Mouse (Mus musculus) macrophage (primary cell): Measurements from ENCODE around the gene Bdkrb2. TPM values are rescaled to one million over a fixed set of nuclear protein-coding genes. Genes with fewer than 3 reads are reported as not detected.

Source experiments
- H3K27ac ChIP-seq: fragments of 350-480 bp; formaldehyde crosslinking; 2 replicates; pipeline ENCODE4 v1.9.0; 2021
- H3K36me3 ChIP-seq: fragments of 350-480 bp; formaldehyde crosslinking; 2 replicates; pipeline ENCODE4 v1.9.0; 2021; ENCODE audit errors: inconsistent target
- H3K4me3 ChIP-seq: fragments of 350-480 bp; formaldehyde crosslinking; 2 replicates; pipeline ENCODE4 v1.9.0; 2021; ENCODE audit errors: inconsistent target
- H3K79me2 ChIP-seq: fragments of 350-480 bp; formaldehyde crosslinking; 2 replicates; pipeline ENCODE4 v1.9.0; 2021; ENCODE audit errors: inconsistent target
- WGBS: methylation state at CpG from one replicate; pipeline ENCODE4 v1.1.7; 2026; ENCODE audit warnings: inconsistent platforms; ENCODE audit not compliant: missing documents; 5-methylcytosine and 5-hydroxymethylcytosine counted together
- polyA plus RNA-seq: library from polyadenylated mRNA; stranded (reverse); fragments of 250-400 nt; gene quantifications from 3 replicates; pipeline ENCODE4 v1.2.4, GENCODE M21; 2018; ENCODE audit warnings: inconsistent platforms
- total RNA-seq, 78 experiments: library from RNA; depleted of rRNA; stranded (reverse); fragments of 250-400 nt; gene quantifications; 1 replicate in 9 of 78; 2 replicates in 24 of 78; 3 replicates in 43 of 78; 4 replicates in 2 of 78; pipeline ENCODE4 v1.2.4; 2018; ENCODE audit warnings: inconsistent platforms in 56 of 78

Gene Bdkrb2
- not detected for total RNA-seq (2018; cell fraction: chromatin; rRNA removed)
- not detected for total RNA-seq (2018; cell fraction: cytosol; rRNA removed)
- total RNA-seq (2018; cell fraction: nucleus; rRNA removed): not detected
- polyA plus RNA-seq: not detected in 3 replicates

DNA sequence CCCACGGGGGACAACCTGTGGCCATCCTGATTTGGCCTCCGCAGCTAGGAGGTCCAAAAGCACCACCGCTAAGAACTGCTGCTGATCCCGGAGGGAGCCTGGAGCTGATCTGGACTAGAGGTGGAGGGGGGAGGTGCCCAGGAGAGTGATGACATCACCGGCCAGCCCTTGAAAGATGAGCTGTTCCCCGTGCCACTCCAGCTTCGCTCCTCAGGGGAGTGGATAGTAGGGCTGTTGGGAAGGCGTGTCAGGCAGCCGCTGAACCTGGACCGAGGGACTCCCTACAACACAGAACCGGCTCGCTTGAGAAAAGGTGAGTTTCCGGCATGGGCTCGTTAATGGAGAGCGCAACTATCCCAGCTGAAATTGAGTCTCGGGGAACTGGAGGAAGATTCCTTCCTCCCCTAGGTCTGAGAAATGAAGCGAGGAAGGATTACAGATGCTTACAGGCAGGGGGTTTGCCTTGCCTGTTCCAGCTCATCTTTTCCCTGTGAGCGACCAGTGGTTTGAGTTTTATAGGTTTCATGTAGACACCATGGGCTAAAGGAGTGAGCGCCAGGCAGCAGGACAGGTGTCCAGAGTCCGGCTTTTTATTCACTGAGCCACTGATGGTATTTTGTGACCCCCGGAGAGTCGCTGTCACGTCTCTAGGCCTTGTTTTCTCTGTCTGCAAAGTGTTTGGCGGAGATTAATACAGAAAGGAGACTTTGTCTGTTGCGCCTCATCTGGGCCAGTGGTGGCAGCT, at the start of gene Bdkrb2:
Gene Bdkrb2, plus strand, starts transcription at position 291 of the 745 bp plus-strand sequence.
- H3K79me2 ChIP-seq: no peaks in the 10 kb centered on the region
- no peak within 1 kb of the TSS for H3K4me3 ChIP-seq
- H3K27ac ChIP-seq: no peak within 1 kb of the TSS
- WGBS: 14% methylated on average over 25 of the region's 25 CpGs
- H3K36me3 ChIP-seq: no peaks in the 10 kb centered on the region

DNA sequence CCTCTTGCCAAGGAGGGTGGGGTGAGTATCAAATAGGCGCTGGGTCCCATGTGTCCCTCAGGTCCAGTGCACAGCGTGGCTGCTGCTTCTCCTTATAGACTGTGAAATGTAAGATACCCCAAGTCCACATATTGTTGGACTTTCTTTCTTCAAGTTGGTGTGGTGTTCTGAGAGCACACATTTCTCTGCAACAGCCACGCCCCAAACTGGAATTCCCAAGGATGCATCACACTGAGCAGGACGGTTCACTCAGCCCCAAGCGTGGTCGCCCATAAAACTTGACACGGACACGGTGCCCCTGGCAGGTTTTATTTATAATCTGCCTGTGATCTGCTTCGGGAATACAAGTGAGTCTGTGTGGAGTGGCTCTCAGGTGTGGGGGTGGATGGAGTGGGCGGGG, 48.9 kb upstream of the Bdkrb2 start:
- Histone ChIP-seq H3K36me3 (no peaks in the 10 kb centered on the region), H3K27ac (no peak overlapping the region), H3K4me3 (no peak overlapping the region), H3K79me2 (no peaks in the 10 kb centered on the region)
- WGBS: 93% methylated on average over 10 of the region's 10 CpGs

DNA sequence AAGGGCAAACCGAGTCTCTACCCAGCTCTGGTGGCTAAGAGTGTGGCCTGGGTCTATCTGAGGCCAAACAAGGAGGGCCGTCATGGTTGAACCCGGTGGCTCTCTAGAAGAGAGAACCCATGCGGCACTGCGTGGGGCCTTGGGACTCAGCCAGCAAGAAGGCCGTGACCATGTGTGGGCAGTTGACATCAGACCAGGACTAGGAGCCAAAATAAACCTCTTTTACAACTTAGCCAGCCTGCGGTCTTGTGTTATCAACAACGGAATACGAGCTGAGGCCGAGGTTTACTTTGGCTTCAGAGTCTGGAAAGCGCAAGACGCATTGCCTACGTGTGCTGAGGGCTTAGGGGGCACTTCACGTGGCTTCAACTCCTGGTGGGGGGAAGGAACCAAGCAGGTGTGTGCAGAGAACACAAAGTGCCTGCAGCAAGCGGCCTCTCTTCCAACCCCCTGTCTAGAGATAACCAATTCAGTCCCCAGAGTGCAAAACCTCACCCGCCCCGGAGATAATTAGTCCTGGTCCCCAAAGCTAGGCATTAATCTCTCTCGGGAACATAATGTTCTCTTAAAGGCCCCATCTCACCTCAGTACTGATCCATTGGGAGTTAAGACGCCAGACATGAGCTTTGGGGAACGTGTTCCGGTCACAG, 45.9 kb upstream of the Bdkrb2 start:
- no peaks in the 10 kb centered on the region for H3K36me3 ChIP-seq
- H3K79me2 ChIP-seq: no peaks in the 10 kb centered on the region
- no peak overlapping the region for H3K4me3 ChIP-seq
- no peak overlapping the region for H3K27ac ChIP-seq
- WGBS: 90% methylated on average over 21 of the region's 21 CpGs

DNA sequence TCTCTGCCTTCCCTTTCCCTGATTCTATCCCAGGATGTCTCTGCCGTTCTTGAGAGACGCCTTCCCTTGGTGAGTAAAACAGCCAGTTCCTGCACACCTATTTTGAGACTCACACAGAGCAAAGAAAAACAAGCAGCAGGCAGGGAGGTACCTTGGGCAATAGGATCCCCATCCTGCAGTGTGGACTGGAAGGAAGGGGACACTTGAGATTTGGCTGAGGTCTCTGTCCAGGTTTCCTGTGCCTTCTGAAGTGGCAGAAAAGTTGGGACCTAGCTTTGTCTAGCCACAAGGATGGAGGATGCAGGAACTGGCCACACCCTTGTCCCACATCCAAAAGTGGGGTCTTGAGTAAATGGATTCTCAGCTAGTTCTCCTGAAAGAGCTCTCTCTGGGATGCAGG, 43.2 kb upstream of the Bdkrb2 start:
- H3K27ac ChIP-seq: no peak overlapping the region
- no peaks in the 10 kb centered on the region for H3K79me2 ChIP-seq
- no peak overlapping the region for H3K4me3 ChIP-seq
- H3K36me3 ChIP-seq: no peaks in the 10 kb centered on the region
- 68% methylated on average over 2 of the region's 2 CpGs for WGBS

DNA sequence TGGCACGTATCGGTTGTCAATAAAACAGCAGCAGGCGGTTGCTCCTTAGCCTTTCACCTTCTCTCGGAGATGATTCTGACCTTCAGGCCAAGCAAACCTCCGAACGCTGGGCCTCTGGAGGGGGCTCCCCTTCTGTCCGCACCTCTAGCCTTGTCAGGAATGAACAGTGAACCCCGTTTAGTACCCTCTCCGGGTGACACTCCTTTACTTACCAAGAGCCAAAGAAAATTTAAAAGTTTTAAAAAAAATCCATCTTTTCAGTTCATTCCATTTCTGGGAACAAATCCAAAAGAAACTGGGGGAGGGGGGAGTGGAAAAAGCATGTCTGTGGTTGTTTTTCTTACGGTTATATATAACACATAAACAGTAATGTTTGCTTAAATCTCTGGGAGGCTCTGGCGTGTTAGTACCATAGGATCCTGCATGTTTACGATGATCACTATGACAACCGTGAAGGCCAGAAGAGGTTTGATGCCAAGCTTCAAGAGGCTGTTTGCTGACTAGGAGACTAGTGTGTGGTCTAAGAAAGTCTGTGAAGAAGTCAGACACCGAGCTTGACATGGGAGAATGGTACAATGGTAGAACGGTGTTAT, 41.8 kb upstream of the Bdkrb2 start:
- Histone ChIP-seq H3K36me3 (no peaks in the 10 kb centered on the region), H3K27ac (no peak overlapping the region), H3K79me2 (no peaks in the 10 kb centered on the region), H3K4me3 (no peak overlapping the region)
- WGBS: 95% methylated on average over 14 of the region's 15 CpGs

DNA sequence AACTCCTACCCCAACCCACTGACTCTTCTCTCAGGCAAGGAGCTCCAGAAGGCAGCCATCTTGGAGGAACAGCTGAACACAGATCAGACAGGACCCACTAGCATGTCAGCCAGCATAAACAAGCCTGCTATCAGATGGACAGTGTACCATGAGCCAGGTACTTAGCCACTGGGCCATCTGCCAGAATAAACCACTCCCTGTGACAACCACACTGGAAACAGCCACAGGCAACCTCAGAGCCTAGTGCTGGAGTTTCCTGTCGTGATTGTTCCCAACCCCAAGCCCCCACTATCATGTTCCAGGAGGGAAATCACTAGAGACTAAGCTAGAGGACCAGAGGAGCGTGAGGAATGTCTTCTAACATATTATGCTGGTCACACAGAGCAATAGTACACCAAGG, 39.3 kb upstream of the Bdkrb2 start:
- Histone ChIP-seq H3K79me2 (no peaks in the 10 kb centered on the region), H3K4me3 (no peak overlapping the region), H3K27ac (no peak overlapping the region), H3K36me3 (no peaks in the 10 kb centered on the region)
- 47% methylated on average over 2 of the region's 2 CpGs for WGBS

DNA sequence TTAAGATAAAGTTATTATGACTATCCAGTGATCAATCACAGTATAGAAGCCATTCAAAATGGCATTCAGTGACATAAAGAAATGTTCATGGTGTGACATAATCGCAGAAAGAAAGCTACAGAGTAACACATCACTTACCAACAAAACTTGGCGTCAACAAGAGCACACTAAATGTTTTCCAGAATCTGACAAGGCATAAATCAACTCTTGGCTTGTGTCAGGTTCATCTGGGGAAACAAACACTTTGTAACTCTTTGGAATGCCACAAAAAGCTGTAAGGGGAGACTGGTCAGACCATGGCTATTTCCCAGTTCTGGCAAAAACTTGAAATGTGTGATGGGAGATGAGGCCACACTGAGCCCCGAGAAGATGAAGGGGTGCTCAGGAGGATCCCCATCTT, 36.8 kb upstream of the Bdkrb2 start:
- no peaks in the 10 kb centered on the region for H3K36me3 ChIP-seq
- H3K4me3 ChIP-seq: no peak overlapping the region
- WGBS: 81% methylated on average over 3 of the region's 3 CpGs
- H3K27ac ChIP-seq: no peak overlapping the region
- H3K79me2 ChIP-seq: no peaks in the 10 kb centered on the region

DNA sequence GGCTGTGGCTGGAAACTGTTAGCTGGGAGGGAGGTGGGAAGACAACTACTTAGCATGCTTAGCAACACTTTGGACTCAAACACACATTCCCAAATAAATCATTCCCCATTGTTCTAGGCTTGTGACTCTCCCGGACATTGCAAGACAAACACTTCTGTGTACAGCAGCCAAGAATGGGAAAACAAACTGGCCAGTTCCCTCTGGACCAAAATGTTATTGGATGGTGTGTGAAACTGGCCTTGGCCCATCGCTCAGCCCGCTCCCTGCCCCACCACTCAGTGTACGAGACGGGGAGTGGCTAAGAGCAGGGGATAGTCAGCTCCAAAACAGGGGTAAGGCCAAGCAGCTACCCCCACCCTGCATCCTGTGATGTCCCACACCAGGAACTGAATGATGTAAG, 36.2 kb upstream of the Bdkrb2 start:
- 77% methylated on average over 5 of the region's 5 CpGs for WGBS

DNA sequence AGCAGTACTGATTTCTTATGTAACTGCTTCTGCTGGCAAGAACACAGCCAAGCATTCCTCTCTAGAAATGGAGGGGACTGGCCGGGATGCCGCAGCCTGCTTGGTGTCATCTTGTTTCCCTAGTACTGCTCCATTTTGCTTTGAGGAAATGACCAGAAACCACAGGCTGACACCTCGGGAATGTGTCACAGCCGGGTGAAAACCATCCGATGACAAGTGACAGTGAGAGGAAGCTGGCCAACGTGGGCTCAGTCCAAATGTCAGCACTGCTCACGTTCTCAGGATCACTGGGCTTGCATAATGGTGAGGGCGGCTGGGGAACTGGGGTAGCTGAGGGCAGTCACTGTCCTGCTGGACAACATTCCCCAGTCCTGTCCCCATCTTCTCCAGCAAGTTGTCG, 33.5 kb upstream of the Bdkrb2 start:
- no peaks in the 10 kb centered on the region for H3K36me3 ChIP-seq
- H3K27ac ChIP-seq: no peak overlapping the region
- WGBS: 22% methylated on average over 9 of the region's 9 CpGs

More for the DNA sequence above, 36.2 kb upstream of the Bdkrb2 start:
- Histone ChIP-seq H3K79me2 (no peaks in the 10 kb centered on the region), H3K36me3 (no peaks in the 10 kb centered on the region), H3K4me3 (no peak overlapping the region), H3K27ac (no peak overlapping the region)

DNA sequence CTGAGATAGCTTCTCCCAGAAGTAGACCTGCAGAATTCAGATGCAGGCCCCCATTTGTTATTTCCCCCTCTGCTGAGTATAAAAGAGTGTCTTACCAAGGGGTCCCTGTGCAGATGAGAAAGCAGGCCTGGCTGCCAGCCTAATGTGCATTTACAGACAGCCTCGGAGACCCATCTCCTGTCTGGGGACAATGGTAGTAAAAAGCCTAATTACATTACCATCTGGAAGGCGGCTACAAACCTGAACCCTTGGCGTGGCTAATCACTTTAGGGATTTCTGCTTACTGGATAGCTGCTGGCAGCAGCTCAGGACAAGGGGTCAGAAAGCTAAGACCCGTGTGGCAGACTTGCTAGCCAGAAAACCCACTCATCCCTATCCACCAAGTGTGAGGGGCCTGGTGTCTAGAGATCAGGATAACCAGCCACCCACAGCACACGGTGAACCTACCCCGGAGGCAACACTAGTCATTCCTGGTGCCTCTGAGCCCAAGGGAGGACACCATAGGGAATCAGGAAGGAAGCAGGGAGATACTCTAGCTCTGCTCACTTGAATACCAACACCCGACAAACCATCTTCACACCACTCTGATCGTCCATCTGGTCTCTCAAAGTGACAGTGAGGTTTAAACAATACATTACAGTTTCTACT, 31.2 kb upstream of the Bdkrb2 start:
- no peak overlapping the region for H3K27ac ChIP-seq
- H3K36me3 ChIP-seq: no peaks in the 10 kb centered on the region
- H3K4me3 ChIP-seq: no peak overlapping the region
- 80% methylated on average over 8 of the region's 8 CpGs for WGBS
- H3K79me2 ChIP-seq: no peaks in the 10 kb centered on the region

More for the DNA sequence above, 33.5 kb upstream of the Bdkrb2 start:
- Histone ChIP-seq H3K79me2 (no peaks in the 10 kb centered on the region), H3K4me3 (no peak overlapping the region)

DNA sequence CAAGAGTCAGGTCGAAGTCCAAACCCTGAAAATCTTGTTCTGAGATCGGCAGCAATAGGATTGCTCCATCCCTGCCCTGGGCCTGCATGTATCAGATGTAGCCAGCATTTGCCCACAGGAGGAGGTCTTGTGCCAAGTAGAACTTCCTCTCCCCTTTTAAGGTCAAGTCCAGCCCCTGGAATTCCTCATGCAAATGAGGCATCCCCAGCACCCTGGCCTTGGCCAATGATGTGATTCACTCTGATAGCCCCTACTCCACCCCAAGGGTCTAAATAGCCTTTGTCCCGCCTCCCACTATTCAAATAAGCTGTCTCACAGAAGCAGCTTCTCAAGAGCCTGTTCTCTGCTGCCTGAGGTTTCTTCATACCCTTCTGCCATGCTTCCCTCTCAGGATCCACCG, 28.2 kb upstream of the Bdkrb2 start:
- no peak overlapping the region for H3K27ac ChIP-seq
- no peaks in the 10 kb centered on the region for H3K79me2 ChIP-seq
- no peaks in the 10 kb centered on the region for H3K36me3 ChIP-seq
- no peak overlapping the region for H3K4me3 ChIP-seq
- 72% methylated on average over 3 of the region's 4 CpGs for WGBS

DNA sequence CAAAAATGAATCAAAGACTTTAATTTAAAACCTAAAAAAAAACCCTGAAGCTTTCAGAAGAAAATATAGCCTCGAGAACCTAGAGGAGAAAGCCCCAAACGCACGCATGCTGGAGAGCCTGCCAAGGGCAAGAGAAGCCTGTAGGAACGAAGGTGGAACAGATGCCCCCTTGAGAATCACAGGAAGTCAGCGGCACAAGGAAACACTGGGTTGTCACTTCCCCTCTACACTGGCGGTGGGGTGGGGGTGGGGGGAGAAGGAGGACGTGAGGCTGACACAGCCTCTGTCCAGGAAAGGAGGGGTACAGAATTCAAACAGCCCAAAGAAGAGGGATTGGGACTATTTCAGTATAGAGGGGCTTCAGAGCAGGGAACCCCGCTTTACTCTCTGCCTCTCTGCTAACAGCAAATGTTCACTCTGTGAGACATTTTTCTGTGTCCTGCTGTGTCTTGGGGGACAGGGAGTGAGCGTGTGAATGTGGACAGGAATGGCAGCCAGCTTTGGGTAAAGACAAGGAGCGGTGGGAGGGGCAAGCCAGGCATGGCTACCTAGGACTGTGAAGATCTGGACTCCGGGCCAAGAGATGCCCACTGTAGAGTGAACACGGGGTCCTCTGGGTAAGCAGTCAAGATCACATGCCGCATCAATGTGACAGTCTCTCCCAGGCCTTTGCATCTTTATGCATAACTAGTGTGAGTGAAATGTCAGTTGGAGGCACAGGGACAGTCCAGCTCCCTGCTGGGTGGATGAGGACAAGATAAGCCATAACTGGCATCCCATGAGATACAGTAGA, 26.9 kb upstream of the Bdkrb2 start:
- Histone ChIP-seq H3K79me2 (no peaks in the 10 kb centered on the region), H3K27ac (no peak overlapping the region), H3K36me3 (no peaks in the 10 kb centered on the region), H3K4me3 (no peak overlapping the region)
- WGBS: 45% methylated on average over 13 of the region's 13 CpGs

DNA sequence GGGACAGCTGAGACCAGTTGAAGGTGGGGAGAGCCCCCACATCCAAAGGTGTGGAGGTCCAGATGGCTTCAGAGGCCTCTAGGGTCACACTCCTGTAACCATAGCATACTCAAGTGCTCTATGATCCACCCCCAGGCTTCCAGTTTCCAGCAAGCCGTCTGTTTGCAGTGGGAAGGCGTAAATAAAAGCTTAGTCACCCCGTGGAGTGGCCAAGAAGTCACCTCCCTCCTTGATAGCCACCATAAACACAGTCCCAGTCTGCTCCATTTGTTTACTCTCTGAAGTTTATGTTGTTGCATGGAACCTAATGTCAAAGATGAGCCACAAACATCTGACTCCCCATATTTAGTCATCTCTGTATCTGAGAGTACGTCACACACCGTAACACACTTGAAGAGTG, 25.9 kb upstream of the Bdkrb2 start:
- Histone ChIP-seq H3K36me3 (no peaks in the 10 kb centered on the region), H3K27ac (no peak overlapping the region), H3K79me2 (no peaks in the 10 kb centered on the region), H3K4me3 (no peak overlapping the region)
- WGBS: 63% methylated on average over 5 of the region's 5 CpGs

DNA sequence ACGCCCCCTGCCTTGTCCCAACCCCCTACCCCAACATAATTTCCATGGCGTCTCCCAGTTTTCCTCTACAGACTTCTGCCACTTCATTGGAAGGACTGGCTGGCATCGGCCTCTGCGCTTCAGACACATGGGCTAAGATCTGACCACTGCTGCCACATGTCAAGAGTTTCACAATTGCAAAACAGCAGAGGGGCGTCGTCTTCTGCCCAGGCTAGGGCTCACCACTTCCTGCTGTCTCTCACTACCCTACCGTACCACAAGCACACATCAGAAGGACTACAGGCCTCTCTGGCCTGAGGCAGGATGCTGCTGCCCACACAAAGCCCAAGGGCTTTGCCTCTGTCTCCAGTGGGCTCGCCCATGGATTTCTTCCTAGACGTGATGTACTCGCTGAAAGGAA, 23.4 kb upstream of the Bdkrb2 start:
- Histone ChIP-seq H3K36me3 (no peaks in the 10 kb centered on the region), H3K4me3 (no peak overlapping the region), H3K79me2 (no peaks in the 10 kb centered on the region), H3K27ac (no peak overlapping the region)
- WGBS: 31% methylated on average over 10 of the region's 10 CpGs
